Mouse (Mus musculus): ENCODE data around the gene Gfra1.
A peak's percentile ranks its signal among the peaks of the same experiment; 100 is the strongest.

Gene Gfra1

DNA sequence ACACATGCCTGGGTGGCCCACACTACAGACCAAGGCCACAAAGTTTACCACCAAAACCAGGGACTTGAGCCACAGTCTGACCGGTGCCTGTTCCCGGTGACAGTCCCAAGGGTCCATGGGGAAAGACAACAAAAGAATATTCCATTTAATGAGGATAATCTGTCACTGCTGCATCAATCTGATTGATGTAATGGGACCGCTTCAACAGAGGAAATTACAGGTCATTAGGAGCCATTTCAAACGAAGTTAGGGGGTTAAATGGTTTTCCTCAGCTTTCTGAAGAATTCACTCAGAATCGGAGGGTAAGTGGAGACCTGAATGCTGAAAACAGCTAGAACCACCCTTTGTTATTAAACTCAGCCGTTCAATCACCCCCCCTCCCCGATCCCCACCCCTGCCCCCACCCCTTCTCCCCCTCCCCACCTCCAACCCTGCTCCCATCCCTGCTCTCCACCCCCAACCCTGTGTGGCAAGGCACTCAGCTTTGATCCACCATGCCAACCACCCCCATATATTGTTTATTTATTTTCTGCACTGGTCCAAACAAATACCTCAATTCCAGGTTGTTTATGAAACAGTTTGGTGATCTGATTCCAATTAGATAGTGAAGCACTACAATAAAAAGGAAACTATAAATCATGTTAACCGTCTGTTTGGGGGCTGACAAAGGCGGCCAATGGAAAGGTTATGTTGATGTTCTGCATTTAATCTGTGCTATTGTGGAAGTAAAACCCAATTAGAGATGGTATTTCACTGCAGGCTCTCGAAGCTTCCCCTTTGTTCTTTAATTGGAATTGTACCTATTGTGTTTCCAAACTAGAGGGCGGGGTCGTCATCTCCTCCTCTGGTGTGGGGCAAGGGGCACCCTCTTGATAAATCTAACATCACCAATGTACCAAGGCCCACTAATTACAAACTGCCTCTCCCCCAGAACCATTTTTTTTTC, 119.9 kb downstream of the Gfra1 start:
- no peak for DNase-seq (ENCODE audit: low read depth, low spot score)

- no peak for DNase-seq (ENCODE audit: low read depth, low spot score)
Observed at GRCm38 (mm10) chr19:58329305-58329704, 126.4 kb downstream of the Gfra1 start.

DNA sequence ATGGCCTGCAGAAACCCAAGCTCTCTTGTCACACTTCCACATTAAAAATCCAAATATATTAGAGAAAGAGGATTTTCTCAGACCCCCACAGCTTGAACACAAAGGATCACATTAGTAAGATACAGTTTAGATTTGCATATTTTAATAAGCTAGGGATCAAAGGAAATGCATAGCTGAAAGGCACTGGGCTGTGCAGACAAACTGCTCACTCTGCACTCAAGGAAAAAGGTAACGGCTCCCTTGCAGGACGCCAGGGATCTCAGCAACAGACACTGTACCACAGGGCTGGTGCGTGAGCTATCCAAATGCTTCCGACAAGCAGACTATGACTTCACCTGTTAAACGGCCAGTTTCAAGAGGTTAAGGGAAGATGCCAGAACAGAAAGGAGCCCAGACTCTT, 127.7 kb downstream of the Gfra1 start:
- no peak for DNase-seq (ENCODE audit: low read depth, low spot score)

GRCm38 (mm10) chr19:58316474-58316873, 139.2 kb downstream of the Gfra1 start:
- no peak for DNase-seq (ENCODE audit: low read depth, low spot score)

DNA sequence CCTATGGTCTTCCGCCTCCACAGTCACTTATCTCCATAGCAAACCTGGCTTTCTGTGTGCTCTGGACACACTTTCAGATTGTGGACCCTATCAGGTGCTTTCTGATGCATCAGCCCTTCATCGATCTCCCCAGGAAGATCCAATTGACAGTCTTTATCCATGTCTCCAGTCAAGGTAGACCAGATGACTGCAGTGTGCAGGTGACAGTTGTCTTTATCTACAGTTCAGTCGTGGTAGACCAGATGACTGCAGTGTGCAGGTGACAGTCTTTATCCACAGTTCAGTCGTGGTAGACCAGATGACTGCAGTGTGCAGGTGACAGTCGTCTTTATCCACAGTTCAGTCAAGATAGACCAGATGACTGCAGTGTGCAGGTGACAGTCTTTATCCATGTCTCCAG, 140.0 kb downstream of the Gfra1 start:
- DNase-seq (ENCODE audit: low read depth, low spot score) = no peak

GRCm38 (mm10) chr19:58314631-58315030, 141.1 kb downstream of the Gfra1 start:
- no peak for DNase-seq (ENCODE audit: low read depth, low spot score)

- DNase-seq (ENCODE audit: low read depth, low spot score) = no peak
Observed at GRCm38 (mm10) chr19:58313785-58314184, 141.9 kb downstream of the Gfra1 start.

GRCm38 (mm10) chr19:58312492-58312891, 143.2 kb downstream of the Gfra1 start:
- no peak for DNase-seq (ENCODE audit: low read depth, low spot score)

GRCm38 (mm10) chr19:58310334-58311315, 145.1 kb downstream of the Gfra1 start:
- DNase-seq (ENCODE audit: low read depth, low spot score) = no peak

- no peak for DNase-seq (ENCODE audit: low read depth, low spot score)
Observed at GRCm38 (mm10) chr19:58309620-58310275, 146.0 kb downstream of the Gfra1 start.

GRCm38 (mm10) chr19:58301105-58301504, 154.6 kb downstream of the Gfra1 start:
- no peak for DNase-seq (ENCODE audit: low read depth, low spot score)

DNA sequence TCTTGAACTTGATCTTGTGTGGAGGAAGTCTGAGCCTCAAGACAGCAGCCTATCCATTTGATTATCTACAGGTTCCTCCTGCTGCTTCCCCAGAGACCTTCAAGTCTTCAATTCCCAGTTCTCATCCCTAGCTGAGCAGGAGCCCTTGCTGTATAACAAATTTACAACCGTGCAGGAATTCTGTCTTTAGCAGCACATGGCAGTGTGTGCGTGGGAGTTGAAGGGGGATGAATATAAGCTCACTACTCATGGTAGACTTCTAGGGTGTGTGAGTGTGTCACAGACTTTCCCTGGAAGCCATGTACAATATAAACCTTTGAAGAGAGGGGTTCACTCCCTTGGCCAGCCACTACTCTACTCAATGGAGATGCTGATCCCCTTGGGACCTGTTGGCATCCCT, 157.8 kb downstream of the Gfra1 start:
- no peak for DNase-seq (ENCODE audit: low read depth, low spot score)

DNA sequence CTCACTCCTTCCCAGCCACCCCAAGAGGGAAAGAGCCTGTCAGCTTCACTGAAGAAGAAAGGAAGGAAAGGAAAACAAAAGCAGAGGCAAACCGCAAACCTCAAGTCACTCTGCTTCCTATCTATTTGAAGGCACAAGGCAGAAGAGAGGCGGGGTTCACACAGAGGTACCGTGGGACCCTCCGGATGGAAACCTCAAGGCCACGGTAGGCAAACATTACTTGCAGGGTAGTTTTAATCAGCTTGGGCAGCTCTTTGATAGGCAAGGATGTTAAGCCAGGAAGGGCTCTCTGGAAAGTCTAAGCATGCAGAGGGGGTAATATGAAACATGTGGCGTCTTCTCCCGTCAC, 158.9 kb downstream of the Gfra1 start:
- no peak for DNase-seq (ENCODE audit: low read depth, low spot score)

- peak; percentile 65 for DNase-seq (ENCODE audit: low read depth, low spot score)
Observed at GRCm38 (mm10) chr19:58295986-58296841, 159.5 kb downstream of the Gfra1 start.

DNA sequence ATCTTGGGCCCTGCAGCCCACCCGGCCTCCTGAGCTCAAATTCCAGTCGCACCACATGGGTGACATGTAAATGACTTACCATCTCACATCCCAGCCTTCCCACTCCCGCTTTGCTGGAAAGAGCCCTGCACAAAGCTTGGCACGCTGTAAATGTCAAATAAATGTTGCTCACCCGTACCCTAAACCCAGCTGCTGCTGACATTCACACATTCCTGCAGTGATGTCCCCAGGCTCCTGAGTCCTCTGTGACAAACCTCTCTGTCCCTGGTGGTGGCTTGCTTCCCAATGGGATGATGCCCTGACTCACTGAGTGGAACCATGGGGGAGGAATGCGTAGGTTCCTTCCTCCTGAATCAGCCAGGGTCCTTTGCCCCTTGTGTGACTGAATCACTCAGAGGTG, 167.6 kb downstream of the Gfra1 start:
- DNase-seq (ENCODE audit: low read depth, low spot score) = no peak

- DNase-seq (ENCODE audit: low read depth, low spot score) = no peak
Observed at GRCm38 (mm10) chr19:58275281-58275680, 180.4 kb downstream of the Gfra1 start.

DNA sequence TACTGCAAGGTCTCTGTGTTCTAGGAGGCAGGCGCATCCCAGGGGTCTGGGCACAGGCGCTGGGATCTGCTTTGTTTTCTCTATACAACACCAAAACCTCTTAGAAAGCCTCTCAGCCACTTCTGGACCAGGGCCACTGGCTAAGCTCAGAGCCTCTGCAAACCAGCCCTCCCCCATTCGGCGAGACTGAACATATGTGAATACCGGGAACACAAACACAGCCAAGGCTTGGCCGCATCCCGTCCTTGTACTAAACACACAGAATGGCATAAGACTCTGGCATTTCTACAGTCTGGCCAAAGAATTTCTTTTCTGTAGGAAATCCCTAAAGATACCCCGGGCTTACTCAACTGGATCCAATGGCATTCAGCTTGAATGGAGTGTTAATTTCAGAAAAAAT, 183.9 kb downstream of the Gfra1 start:
- no peak for DNase-seq (ENCODE audit: low read depth, low spot score)

DNA sequence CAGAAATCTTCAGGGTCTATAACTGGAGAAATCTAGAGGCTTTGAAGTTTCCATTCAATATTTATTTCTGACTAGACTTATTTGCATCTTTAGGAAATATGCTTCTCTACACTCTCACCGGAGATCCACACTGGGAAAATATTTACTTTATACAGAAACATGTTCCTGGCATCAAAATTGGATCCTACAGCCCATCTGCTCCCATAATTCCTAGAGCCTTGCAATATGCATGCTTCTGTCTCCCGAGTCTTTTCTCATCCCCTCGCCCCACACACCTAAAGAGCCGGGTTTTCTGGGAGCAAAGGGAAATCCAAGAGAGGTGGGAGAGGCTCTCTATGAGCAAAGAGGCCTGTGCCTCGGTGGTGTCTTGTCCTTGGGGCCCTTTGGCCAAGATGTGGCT, 184.9 kb downstream of the Gfra1 start:
- no peak for DNase-seq (ENCODE audit: low read depth, low spot score)

DNA sequence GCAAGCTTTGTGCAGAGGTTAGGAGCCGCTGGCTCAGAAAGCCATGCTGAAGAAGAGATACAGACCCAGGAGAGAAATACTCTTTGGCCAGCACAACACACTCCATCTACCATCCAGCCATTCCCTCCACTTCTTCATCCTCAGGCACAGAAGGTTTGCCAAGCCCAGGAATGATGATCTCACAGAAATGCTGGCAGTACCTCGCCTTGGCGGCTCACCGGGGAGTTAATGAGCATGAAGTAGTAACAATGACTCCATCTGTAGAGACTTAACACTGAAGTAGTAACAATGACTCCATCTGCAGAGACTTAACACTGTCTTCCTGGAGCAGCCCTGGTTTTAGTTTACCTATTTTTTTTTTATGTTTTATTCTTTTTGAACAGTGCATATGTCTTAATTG, 187.2 kb downstream of the Gfra1 start:
- DNase-seq (ENCODE audit: low read depth, low spot score) = no peak

- DNase-seq (ENCODE audit: low read depth, low spot score) = peak; percentile 14
Observed at GRCm38 (mm10) chr19:58266600-58266999, 189.1 kb downstream of the Gfra1 start.

GRCm38 (mm10) chr19:58260934-58261333, 194.8 kb downstream of the Gfra1 start:
- no peak for DNase-seq (ENCODE audit: low read depth, low spot score)

Measured in skeletal muscle tissue, adult 2 months (tissue).